In genomic region chr9:69165096-69165836, GRCm38 (mm10) we compare ENCODE assay signal across 17 mouse cellular contexts.
DNase-seq lines count a peak whose midpoint lies in the region; ATAC-seq and TF ChIP-seq lines count a peak whose summit lies in the region.
"Had no signal": no experiment of that assay in that cellular context is flagged by ENCODE, and none has a peak within 500 bp of the region (broad histone marks: within the 10 kb centered on the region; RNA-seq: fewer than 3 reads in every experiment).

No protein-coding gene starts in this region.

- peak; percentile 70 for DNase-seq in lung, embryonic 14.5 days
- DNase-seq in lung, postnatal 36 days = no peak
- peak; percentile 69 for DNase-seq in T-cell, adult 2 months (ENCODE audit: low spot score)
- DNase-seq in thymus, postnatal 0 days (ENCODE audit: low spot score) = peak; percentile 75
- DNase-seq in left cerebral cortex, postnatal 14 days (ENCODE audit: low spot score in 2 of 2) = no peak
- DNase-seq: adrenal gland, adult 8-10 months; cerebellum, postnatal 14 days; kidney, postnatal 14 days; layer of hippocampus, postnatal 36 days; right cerebral cortex, postnatal 14 days had no signal

- H3K27me3 ChIP-seq in lung, embryonic 14.5 days (ENCODE audit: insufficient read depth, low read length) = no peaks in the 10 kb centered on the region
- no peaks in the 10 kb centered on the region for H3K27me3 ChIP-seq in heart, embryonic 14.5 days (ENCODE audit: control insufficient read depth, insufficient read depth, low read length)
- no peaks in the 10 kb centered on the region for H3K27me3 ChIP-seq in midbrain, embryonic 15.5 days (replicated peaks)
- H3K27me3 ChIP-seq: liver, embryonic 15.5 days had no signal

- H3K27ac ChIP-seq in lung, embryonic 14.5 days (ENCODE audit: low read depth) = peak overlapping the region; percentile 46; the same call in 1 of the 2 replicates
- no peak overlapping the region for H3K27ac ChIP-seq in heart, embryonic 14.5 days (replicated peaks in 1 of 2; ENCODE audit: control insufficient read depth in 1 of 2, insufficient read depth in 1 of 2, low read depth in 2 of 2, low read length in 2 of 2)
- no peak overlapping the region for H3K27ac ChIP-seq in midbrain, embryonic 15.5 days
- H3K27ac ChIP-seq: forebrain, embryonic 10.5 days; limb, embryonic 12.5 days; liver, embryonic 15.5 days had no signal

- no peak for TF ChIP-seq CTCF in lung, embryonic 14.5 days (IDR thresholded peaks at IDR 0.05; ENCODE audit: low read depth)

- peak; percentile 52; the same call in 1 of the 2 replicates for ATAC-seq in lung, embryonic 14.5 days (ENCODE audit: insufficient read depth)
- no peak for ATAC-seq in heart, embryonic 14.5 days (ENCODE audit: insufficient number of reproducible peaks, insufficient read depth, low FRiP score, low read depth)
- ATAC-seq in midbrain, embryonic 15.5 days (replicated peaks) = no peak
- no peak for ATAC-seq in megakaryocyte, adult 5-6 weeks (ENCODE audit: poor library complexity, severe bottlenecking)

- intact Hi-C loops in left cerebral cortex, postnatal 14 days (cut with DNase I) = no loop called here

- no peaks in the 10 kb centered on the region for H3K36me3 ChIP-seq in lung, embryonic 14.5 days (ENCODE audit: insufficient read depth)
- H3K36me3 ChIP-seq in heart, embryonic 14.5 days (ENCODE audit: control insufficient read depth, insufficient read depth, low read length) = no peaks in the 10 kb centered on the region
- H3K36me3 ChIP-seq in midbrain, embryonic 15.5 days (replicated peaks) = no peaks in the 10 kb centered on the region
- H3K36me3 ChIP-seq: forebrain, embryonic 10.5 days; limb, embryonic 12.5 days; liver, embryonic 15.5 days had no signal

- peaks cover 12% of the 10 kb centered on the region for H3K4me1 ChIP-seq in lung, embryonic 14.5 days (ENCODE audit: insufficient read depth)
- peaks cover 9% of the 10 kb centered on the region in 2 experiments for H3K4me1 ChIP-seq in heart, embryonic 14.5 days (ENCODE audit: control insufficient read depth in 2 of 2, insufficient read depth in 2 of 2, low read length in 2 of 2)
- H3K4me1 ChIP-seq in midbrain, embryonic 15.5 days = no peaks in the 10 kb centered on the region
- H3K4me1 ChIP-seq: limb, embryonic 12.5 days; liver, embryonic 15.5 days had no signal

- H3K4me2 ChIP-seq in lung, embryonic 14.5 days = no peak overlapping the region
- peak overlapping the region; percentile 21 for H3K4me2 ChIP-seq in heart, embryonic 14.5 days (ENCODE audit: low read length)
- H3K4me2 ChIP-seq in midbrain, embryonic 15.5 days = no peak overlapping the region
- H3K4me2 ChIP-seq: limb, embryonic 12.5 days; liver, embryonic 15.5 days had no signal

- no peak overlapping the region for H3K9ac ChIP-seq in lung, embryonic 14.5 days
- no peak overlapping the region for H3K9ac ChIP-seq in heart, embryonic 14.5 days (ENCODE audit: low read length)
- no peak overlapping the region for H3K9ac ChIP-seq in midbrain, embryonic 15.5 days
- H3K9ac ChIP-seq: limb, embryonic 12.5 days; liver, embryonic 15.5 days had no signal

- H3K4me3 ChIP-seq in lung, embryonic 14.5 days (ENCODE audit: low read depth, low read length) = no peak overlapping the region
- no peak overlapping the region for H3K4me3 ChIP-seq in heart, embryonic 14.5 days (ENCODE audit: control insufficient read depth in 1 of 2, insufficient read depth in 1 of 2, low read depth in 1 of 2, low read length in 2 of 2)
- no peak overlapping the region for H3K4me3 ChIP-seq in midbrain, embryonic 15.5 days
- H3K4me3 ChIP-seq: forebrain, embryonic 10.5 days; limb, embryonic 12.5 days; liver, embryonic 15.5 days; megakaryocyte, embryonic 14.5 days had no signal

- WGBS in lung, embryonic 14.5 days = 43% methylated on average over 7 of the region's 7 CpGs
- 35% methylated on average over 7 of the region's 7 CpGs for WGBS in heart, embryonic 14.5 days
- 80% methylated on average over 7 of the region's 7 CpGs for WGBS in midbrain, embryonic 15.5 days

- H3K9me3 ChIP-seq in lung, embryonic 14.5 days (ENCODE audit: low read depth, low read length) = no peaks in the 10 kb centered on the region
- 0 out of 2 replicates have a peak, but pooled peaks cover 7% of the 10 kb centered on the region for H3K9me3 ChIP-seq in heart, embryonic 14.5 days (ENCODE audit: control insufficient read depth, low read length)
- no peaks in the 10 kb centered on the region for H3K9me3 ChIP-seq in midbrain, embryonic 15.5 days
- H3K9me3 ChIP-seq: forebrain, embryonic 10.5 days; limb, embryonic 12.5 days; liver, embryonic 15.5 days had no signal

Comparison
In these comparisons a context has a peak if more than half of its experiments do, and no peak if none do; other contexts are left out.
1. DNase-seq: peak in lung, embryonic 14.5 days (single experiment), T-cell, adult 2 months (single experiment) and thymus, postnatal 0 days (single experiment); none in lung, postnatal 36 days (single experiment) and left cerebral cortex, postnatal 14 days (0 of 2).